Mouse (Mus musculus) limb, embryonic 15.5 days (tissue): ENCODE results near the gene Col19a1. TPM values are rescaled to one million over a fixed set of nuclear protein-coding genes. Genes with fewer than 3 reads are reported as not detected.

Experiments used
- ATAC-seq: fragments of 200-750 bp; cut with Nextera tagmentation; 2 replicates; pipeline ENCODE4 v1.8.0; 2017; ENCODE audit warnings: low read depth, moderate TSS enrichment; ENCODE audit not compliant: insufficient number of reproducible peaks, low FRiP score, low TSS enrichment
- H3K27ac ChIP-seq: fragments of 300-500 bp; sonication (generic); 2 replicates; pipeline ENCODE4 v1.5.1; 2015; ENCODE audit warnings: moderate library complexity, mild to moderate bottlenecking, inconsistent platforms
- H3K27me3 ChIP-seq: fragments of 300-500 bp; sonication (generic); 2 replicates; pipeline ENCODE4 v1.6.1; 2015; ENCODE audit warnings: inconsistent platforms
- H3K36me3 ChIP-seq: fragments of 300-500 bp; sonication (generic); 2 replicates; pipeline ENCODE4 v1.6.1; 2015; ENCODE audit warnings: inconsistent platforms
- H3K4me1 ChIP-seq: fragments of 300-500 bp; sonication (generic); 2 replicates; pipeline ENCODE4 v1.6.1; 2015; ENCODE audit warnings: inconsistent platforms
- H3K4me2 ChIP-seq: fragments of 300-500 bp; sonication (generic); 2 replicates; pipeline ENCODE4 v1.6.1; 2015; ENCODE audit warnings: mild to moderate bottlenecking, inconsistent platforms
- H3K4me3 ChIP-seq: fragments of 300-500 bp; sonication (generic); 2 replicates; pipeline ENCODE4 v1.5.1; 2015; ENCODE audit warnings: mild to moderate bottlenecking, inconsistent platforms
- H3K9ac ChIP-seq: fragments of 300-500 bp; sonication (generic); 2 replicates; pipeline ENCODE4 v1.6.1; 2015; ENCODE audit warnings: inconsistent platforms
- H3K9me3 ChIP-seq: fragments of 300-500 bp; sonication (generic); 2 replicates; pipeline ENCODE4 v1.6.1; 2016; ENCODE audit warnings: inconsistent platforms
- WGBS: fragments of 180-500 bp; shearing (Covaris S2); methylation state at CpG from one replicate; pipeline ENCODE4 v1.1.7; 2015; 5-methylcytosine and 5-hydroxymethylcytosine counted together
- polyA plus RNA-seq: library from polyadenylated mRNA; unstranded; fragments of >200 nt; fragmentation: Nextera tagmentation; extraction: Ambion mirVana; gene quantifications from 2 replicates; pipeline ENCODE4 v1.2.1, GENCODE M21; 2015

Col19a1 gene
- polyA plus RNA-seq, 1 experiment from 2014 or later, result 6.0 TPM

DNA sequence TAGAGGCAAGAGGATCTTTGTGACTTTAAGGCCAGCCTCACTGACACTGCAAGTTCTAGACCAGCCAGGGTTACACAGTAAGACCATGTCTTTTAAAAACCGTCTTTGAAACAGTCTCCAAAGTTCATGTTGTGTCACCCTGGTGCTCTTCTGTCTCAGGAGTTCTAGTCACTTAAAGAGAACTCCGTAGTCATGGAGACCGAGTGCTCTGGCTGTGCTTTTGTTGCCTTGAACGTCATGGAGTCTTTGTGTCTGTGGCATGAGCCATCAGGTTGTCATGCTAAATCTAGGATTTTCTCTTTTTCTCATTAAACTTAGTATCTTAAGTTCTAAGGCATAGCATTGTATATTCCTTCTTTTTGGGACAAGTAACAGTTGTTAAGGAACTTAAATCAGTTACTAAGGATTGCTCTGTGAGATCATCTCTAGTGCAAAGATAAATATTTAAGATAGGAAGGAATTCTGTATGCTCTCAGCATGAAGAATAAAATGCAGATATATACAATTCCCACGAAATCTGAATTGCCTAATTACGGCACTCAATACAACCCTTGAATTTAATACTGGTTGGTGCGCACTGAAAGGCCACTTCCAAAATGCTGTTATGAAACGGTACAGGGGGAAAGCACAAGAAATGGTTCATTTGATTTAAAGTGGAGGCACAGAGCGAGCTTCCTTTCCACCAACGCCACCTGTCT lies 134.6 kb downstream of the Col19a1 start:
- Histone ChIP-seq H3K27me3 (no peaks in the 10 kb centered on the region), H3K4me2 (no peak overlapping the region), H3K4me3 (no peak overlapping the region), H3K9ac (no peak overlapping the region), H3K27ac (no peak overlapping the region), H3K36me3 (no peaks in the 10 kb centered on the region), H3K4me1 (no peaks in the 10 kb centered on the region), H3K9me3 (no peaks in the 10 kb centered on the region)
- WGBS, result 72% methylated on average over 10 of the region's 10 CpGs
- ATAC-seq, result no peak

DNA sequence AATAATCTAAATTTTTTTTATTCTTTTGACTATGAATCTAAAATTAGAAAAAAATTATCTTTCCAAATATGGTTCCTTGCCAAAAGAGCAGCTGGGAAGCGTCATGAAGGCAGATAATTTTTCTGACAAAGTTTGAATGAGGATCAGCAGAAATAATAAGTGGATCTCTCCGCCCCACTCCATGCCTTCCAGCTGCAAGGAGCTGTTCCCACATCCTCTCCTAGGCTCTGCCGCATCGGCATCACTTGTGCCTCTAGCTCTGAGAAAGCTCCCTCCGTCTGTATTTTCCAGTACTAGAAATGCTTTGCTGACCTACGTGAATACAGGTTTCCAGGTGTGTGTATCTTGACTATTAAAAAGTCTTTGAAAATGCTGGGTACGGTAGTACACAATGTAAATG lies 135.1 kb downstream of the Col19a1 start:
- Histone ChIP-seq H3K27ac (no peak overlapping the region), H3K9me3 (no peaks in the 10 kb centered on the region), H3K36me3 (no peaks in the 10 kb centered on the region), H3K9ac (no peak overlapping the region), H3K4me3 (no peak overlapping the region), H3K27me3 (no peaks in the 10 kb centered on the region), H3K4me2 (no peak overlapping the region), H3K4me1 (no peaks in the 10 kb centered on the region)
- 78% methylated on average over 7 of the region's 7 CpGs for WGBS
- no peak for ATAC-seq

DNA sequence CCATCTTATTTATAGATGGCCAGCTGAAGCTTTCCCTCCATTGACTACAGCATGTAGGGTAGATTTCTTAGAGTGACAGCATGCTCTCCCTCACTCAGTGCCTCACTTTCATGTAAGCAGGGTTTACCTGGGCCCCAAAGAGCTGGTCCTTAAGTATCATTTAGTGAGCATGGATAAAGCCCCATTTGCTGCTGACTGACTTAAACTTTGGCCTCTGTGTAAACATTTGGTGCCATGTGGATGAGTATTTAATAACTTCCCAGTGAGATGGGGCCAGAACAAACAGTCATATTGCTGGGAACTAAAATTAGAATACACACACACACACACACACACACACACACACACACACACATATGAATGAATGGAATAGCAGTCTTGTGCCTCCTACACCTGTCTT lies 149.8 kb downstream of the Col19a1 start:
- no peaks in the 10 kb centered on the region for H3K27me3 ChIP-seq
- H3K27ac ChIP-seq, result no peak overlapping the region
- H3K36me3 ChIP-seq, result no peaks in the 10 kb centered on the region
- H3K4me1 ChIP-seq, result no peaks in the 10 kb centered on the region
- no peak overlapping the region for H3K4me3 ChIP-seq
- H3K9me3 ChIP-seq, result no peaks in the 10 kb centered on the region
- no peak overlapping the region for H3K9ac ChIP-seq
- ATAC-seq, result no peak
- no peak overlapping the region for H3K4me2 ChIP-seq

DNA sequence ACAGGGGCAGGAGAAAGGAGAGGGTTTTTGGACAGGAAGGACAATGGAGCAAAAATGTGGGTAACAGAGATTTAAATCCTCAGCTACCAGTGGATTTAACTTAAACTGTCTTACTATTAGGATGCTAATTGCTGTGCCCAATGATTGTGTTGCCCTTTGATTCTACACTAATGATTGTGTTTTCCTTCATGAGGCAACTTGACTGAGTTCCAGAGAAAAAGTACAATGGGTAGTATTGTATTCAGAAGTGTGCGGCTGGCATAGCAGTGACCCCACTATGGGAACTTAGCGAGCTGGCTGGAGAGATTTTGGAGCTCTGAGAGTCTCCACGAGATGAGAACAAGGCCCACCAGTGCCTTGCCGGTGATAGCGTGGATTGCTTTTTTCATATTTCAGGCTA lies 159.0 kb downstream of the Col19a1 start:
- 88% methylated on average over 5 of the region's 5 CpGs for WGBS
- Histone ChIP-seq H3K4me3 (no peak overlapping the region), H3K9me3 (no peaks in the 10 kb centered on the region), H3K4me2 (no peak overlapping the region), H3K9ac (no peak overlapping the region), H3K27me3 (no peaks in the 10 kb centered on the region), H3K4me1 (no peaks in the 10 kb centered on the region), H3K27ac (no peak overlapping the region), H3K36me3 (no peaks in the 10 kb centered on the region)
- no peak for ATAC-seq

DNA sequence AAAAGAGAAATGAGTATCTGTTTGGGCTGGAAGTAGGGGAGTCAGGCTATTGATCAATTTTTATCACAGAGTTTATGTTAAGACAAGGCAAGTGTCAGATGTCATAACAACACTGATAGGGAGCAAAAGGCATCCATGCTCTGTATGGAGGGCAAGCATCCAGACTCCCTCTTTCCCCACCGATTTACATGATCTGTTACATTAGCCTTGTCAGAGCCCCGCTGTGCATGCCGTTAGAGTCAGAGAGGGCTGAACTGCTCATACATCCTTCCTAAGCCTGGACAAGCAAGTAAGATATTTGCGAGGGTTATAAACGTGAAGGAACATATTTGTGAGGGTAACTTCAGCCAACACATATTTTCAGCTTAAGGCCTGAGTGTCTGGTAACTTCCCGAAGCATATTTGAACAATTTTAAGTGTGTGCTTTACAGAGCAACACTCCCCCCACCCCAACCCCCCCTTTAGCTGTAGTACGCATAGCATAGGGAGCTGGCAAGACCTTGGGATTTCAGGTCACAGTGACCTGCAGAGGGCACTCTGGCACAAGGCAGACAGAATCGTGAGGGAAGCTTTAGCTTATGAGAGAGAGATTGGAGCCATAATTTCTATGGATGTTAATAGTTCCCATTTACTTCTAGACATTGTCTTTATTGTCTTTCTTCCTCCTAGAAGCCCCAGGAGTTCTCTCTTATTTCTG lies 209.0 kb downstream of the Col19a1 start:
- no peak for ATAC-seq
- 8% methylated on average over 8 of the region's 8 CpGs for WGBS
- H3K4me3 ChIP-seq, result no peak overlapping the region
- no peak overlapping the region for H3K4me2 ChIP-seq
- no peaks in the 10 kb centered on the region for H3K4me1 ChIP-seq
- H3K9me3 ChIP-seq, result no peaks in the 10 kb centered on the region
- no peaks in the 10 kb centered on the region for H3K27me3 ChIP-seq
- H3K9ac ChIP-seq, result no peak overlapping the region
- H3K36me3 ChIP-seq, result no peaks in the 10 kb centered on the region
- no peak overlapping the region for H3K27ac ChIP-seq

DNA sequence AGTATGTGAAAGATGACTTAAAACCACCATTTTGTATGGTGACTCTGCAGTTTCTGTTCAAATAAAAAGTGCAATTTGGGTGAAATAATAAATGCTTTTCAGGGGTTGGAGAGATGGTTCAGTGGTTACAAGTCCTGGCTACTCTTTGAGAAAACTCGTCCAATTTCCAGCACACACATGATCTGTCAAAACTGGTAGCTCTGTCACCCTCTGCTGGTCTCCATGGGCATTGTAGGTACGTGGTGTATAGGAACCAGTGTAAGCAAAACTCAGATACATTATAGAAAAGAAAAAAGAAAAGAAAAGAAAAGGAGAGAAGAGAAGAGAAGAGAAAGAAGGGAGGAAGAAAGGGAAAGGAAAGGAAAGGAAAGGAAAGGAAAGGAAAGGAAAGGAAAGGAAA lies 212.4 kb downstream of the Col19a1 start:
- H3K9me3 ChIP-seq, result no peaks in the 10 kb centered on the region
- WGBS, result 32% methylated on average over 2 of the region's 2 CpGs
- no peak overlapping the region for H3K27ac ChIP-seq
- no peaks in the 10 kb centered on the region for H3K4me1 ChIP-seq
- no peak for ATAC-seq
- no peaks in the 10 kb centered on the region for H3K27me3 ChIP-seq
- no peak overlapping the region for H3K4me2 ChIP-seq
- H3K9ac ChIP-seq, result no peak overlapping the region
- H3K36me3 ChIP-seq, result no peaks in the 10 kb centered on the region
- no peak overlapping the region for H3K4me3 ChIP-seq

DNA sequence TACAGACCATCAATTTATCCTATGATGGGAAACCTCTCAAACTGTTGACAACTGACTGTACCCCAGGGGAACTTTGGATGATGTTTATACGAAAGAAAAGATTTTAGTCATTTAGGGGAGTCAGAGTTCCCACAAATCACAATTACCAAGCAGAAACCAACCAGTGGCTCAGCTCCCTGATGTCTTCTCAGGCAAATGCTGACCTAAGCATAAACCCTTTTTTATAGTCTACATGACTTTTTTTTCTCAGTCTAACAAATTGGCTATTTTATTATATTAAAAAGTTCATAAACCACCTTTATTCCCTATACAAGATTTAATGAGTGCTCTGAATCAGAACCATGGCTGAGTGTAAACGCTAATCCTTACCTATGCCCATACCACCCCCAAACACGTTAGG lies 213.6 kb downstream of the Col19a1 start:
- no peaks in the 10 kb centered on the region for H3K4me1 ChIP-seq
- H3K4me2 ChIP-seq, result no peak overlapping the region
- H3K27me3 ChIP-seq, result no peaks in the 10 kb centered on the region
- no peak for ATAC-seq
- H3K9ac ChIP-seq, result no peak overlapping the region
- H3K4me3 ChIP-seq, result no peak overlapping the region
- no peaks in the 10 kb centered on the region for H3K36me3 ChIP-seq
- no peaks in the 10 kb centered on the region for H3K9me3 ChIP-seq
- 52% methylated on average over 3 of the region's 3 CpGs for WGBS
- no peak overlapping the region for H3K27ac ChIP-seq

DNA sequence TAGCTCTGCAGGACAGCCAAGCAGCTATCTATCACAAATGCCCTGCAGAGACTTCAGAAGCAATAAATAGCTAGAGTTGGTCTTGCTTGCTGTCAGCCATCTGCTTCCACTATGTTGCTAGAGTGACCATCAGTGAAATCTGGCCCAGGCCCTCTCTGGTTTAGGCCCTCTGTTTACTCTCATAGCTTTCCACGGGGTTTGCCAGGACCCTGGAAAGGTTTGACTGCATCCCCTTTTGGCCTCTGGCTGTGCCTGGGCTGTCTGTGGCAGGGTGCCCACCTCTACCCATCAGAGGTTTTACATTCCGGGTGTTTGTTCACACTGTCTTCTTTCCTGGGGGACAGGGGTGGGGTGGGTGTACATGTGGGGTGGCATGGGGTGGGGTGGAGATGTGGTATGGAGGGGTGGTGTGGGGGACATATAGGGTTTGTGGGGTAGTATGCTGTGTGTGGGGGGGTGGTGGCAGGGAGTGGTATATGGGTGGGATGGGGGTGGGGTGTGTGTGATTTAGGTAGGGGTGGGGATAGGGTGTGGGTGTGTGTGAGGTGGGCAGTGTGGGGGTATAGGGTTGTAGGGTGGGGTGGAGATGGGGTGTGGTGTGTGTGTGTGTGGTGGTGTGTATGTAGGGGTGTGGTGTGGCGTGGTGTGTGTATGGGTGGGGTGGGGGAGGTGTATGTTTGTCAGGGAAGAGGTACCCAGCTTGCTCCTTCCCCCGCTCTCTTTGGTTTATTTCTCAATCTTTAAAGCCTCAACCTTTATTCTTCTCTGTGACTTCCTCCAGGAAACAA lies 214.6 kb downstream of the Col19a1 start:
- Histone ChIP-seq H3K4me1 (no peaks in the 10 kb centered on the region), H3K27ac (no peak overlapping the region), H3K4me2 (no peak overlapping the region), H3K27me3 (no peaks in the 10 kb centered on the region), H3K36me3 (no peaks in the 10 kb centered on the region), H3K9ac (no peak overlapping the region), H3K4me3 (no peak overlapping the region), H3K9me3 (no peaks in the 10 kb centered on the region)
- WGBS, result 76% methylated on average over 4 of the region's 4 CpGs
- no peak for ATAC-seq

DNA sequence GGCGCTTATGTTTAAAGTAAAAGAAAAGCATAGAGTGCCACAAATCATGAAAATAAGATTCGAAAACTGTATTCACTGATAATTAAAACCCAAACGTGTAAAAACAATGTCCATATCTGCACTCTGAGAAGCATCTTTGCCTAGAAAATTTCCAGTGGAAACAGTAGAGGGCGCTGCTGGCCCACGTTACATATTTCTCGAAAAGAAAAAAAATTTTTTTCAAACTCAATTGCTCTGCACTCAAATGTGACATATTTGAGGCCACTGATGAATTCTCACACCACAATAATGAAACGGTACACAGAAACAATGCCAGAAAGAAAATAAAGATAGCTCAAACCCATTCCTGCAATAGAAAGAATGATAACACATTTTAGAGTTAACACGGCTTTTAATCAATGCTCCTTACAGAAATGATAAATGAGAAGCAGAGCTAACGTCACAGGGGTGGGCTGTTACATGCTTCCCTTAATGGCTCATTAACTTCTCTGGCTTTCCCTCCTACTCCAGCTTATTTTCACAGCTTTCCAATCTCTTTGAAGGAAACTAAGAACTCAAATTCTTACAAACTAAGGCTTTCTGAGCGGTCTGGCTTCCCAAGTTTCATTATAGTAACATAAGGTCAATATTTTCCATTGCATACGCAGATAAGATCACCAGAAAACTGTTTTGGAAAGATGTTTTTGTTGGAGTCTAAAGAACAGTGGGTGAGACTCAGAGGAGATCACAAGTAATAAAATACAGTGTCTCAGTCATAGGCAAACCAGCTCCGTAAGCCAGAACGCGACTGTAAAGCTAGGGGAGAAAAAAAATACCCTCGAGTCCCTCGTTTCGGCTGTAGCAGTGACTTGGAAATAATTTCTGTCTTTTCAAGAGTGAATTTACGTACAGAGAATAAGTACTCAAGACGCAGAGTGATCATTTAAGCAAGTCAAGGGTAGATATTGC lies 219.4 kb downstream of the Col19a1 start:
- 30% methylated on average over 19 of the region's 19 CpGs for WGBS
- Histone ChIP-seq H3K4me2 (no peak overlapping the region), H3K4me3 (no peak overlapping the region)

DNA sequence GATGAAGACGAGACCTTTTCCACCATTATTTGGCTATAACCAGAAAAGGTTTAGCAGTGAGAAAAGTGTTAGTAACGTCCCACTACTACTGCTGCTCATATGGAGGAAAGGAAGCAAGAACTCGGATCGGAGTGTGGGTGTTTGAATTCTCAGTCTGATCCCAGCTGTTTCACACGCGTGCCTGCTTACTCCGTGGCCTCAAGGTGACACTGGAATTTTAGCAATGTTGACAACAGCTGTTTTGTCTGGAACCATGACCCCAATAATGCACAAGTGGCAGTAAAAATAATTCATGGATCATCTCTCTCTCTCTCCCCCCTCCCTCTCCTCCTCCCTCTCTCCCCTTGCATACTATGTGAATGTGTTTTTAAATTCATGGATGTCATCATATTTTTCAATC lies 222.5 kb downstream of the Col19a1 start:
- ATAC-seq, result no peak
- no peak overlapping the region for H3K4me3 ChIP-seq
- no peaks in the 10 kb centered on the region for H3K36me3 ChIP-seq
- no peaks in the 10 kb centered on the region for H3K27me3 ChIP-seq
- no peak overlapping the region for H3K27ac ChIP-seq
- no peak overlapping the region for H3K4me2 ChIP-seq
- H3K9ac ChIP-seq, result no peak overlapping the region
- WGBS, result 60% methylated on average over 7 of the region's 7 CpGs
- no peaks in the 10 kb centered on the region for H3K4me1 ChIP-seq
- H3K9me3 ChIP-seq, result no peaks in the 10 kb centered on the region

More for the DNA sequence above, 219.4 kb downstream of the Col19a1 start:
- Histone ChIP-seq H3K9me3 (no peaks in the 10 kb centered on the region), H3K9ac (no peak overlapping the region), H3K27ac (no peak overlapping the region), H3K27me3 (no peaks in the 10 kb centered on the region), H3K36me3 (no peaks in the 10 kb centered on the region), H3K4me1 (no peaks in the 10 kb centered on the region)
- no peak for ATAC-seq

DNA sequence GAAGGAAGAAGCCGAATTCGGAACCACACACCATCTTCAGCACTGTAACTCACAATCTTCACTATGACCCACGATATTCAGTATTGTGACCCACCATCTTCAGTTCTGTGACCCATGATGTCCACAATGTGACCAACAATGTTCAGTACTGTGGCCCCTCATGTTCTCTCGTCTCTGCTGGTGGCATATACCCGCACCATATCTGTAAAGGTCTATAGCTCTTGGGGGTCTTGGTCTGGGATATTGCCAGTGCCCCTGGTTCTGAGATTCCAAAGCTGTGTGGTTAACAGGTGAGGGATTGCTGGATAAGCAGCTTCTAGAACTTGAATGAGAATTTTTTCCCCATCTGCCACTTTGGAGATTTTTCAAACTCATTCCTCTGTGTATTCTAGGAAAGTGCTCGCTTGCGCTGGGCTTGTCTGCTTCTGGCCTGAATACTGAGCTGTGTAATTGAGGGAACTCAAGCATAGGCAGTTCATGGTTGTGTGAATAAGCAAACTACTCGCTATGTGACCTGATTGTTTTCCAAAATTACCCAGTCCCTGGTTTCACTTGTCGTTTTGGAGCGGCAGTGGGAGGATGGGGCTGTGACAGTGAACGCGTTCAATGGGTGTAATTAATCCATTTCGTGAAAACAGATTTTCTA lies 225.2 kb downstream of the Col19a1 start:
- Histone ChIP-seq H3K4me1 (no peaks in the 10 kb centered on the region), H3K9me3 (no peaks in the 10 kb centered on the region), H3K27ac (no peak overlapping the region), H3K4me2 (no peak overlapping the region), H3K36me3 (no peaks in the 10 kb centered on the region), H3K27me3 (no peaks in the 10 kb centered on the region), H3K9ac (no peak overlapping the region), H3K4me3 (no peak overlapping the region)
- 85% methylated on average over 13 of the region's 13 CpGs for WGBS
- ATAC-seq, result no peak
